ENCODE assay signal across 8 mouse cellular contexts in genomic region chr13:8995159-8995989, GRCm38 (mm10). TPM values are rescaled to one million over a fixed set of nuclear protein-coding genes. Genes with fewer than 3 reads are reported as not detected.
DNase-seq lines count a peak whose midpoint lies in the region; ATAC-seq lines count a peak whose summit lies in the region.

No protein-coding gene starts in this region.

- peak; percentile 32 for ATAC-seq in heart, embryonic 15.5 days (replicated peaks; ENCODE audit: insufficient number of reproducible peaks, insufficient read depth, low FRiP score, low read depth)
- ATAC-seq in CD4-positive, CD25-positive, alpha-beta regulatory T cell, adult 4 months: peak; percentile 27
- peak; percentile 84; the same call in 1 of the 2 replicates for ATAC-seq in hindbrain, embryonic 13.5 days (ENCODE audit: low FRiP score)

- H3K4me1 ChIP-seq in heart, embryonic 15.5 days (replicated peaks): peaks cover 16% of the 10 kb centered on the region
- H3K4me1 ChIP-seq in hindbrain, embryonic 13.5 days (replicated peaks): peaks cover 15% of the 10 kb centered on the region

- H3K9ac ChIP-seq in heart, embryonic 15.5 days: peak overlapping the region; percentile 97
- H3K9ac ChIP-seq in hindbrain, embryonic 13.5 days: peak overlapping the region; percentile 89

- peak overlapping the region; percentile 77 for H3K4me2 ChIP-seq in heart, embryonic 15.5 days
- H3K4me2 ChIP-seq in hindbrain, embryonic 13.5 days: peak overlapping the region; percentile 90

- WGBS in heart, embryonic 15.5 days: 3% methylated on average over 33 of the region's 33 CpGs
- WGBS in hindbrain, embryonic 13.5 days: 4% methylated on average over 33 of the region's 33 CpGs

- H3K4me3 ChIP-seq in heart, embryonic 15.5 days: peak overlapping the region; percentile 84
- H3K4me3 ChIP-seq in hindbrain, embryonic 13.5 days: peak overlapping the region; percentile 98

- no peaks in the 10 kb centered on the region for H3K27me3 ChIP-seq in heart, embryonic 15.5 days
- no peaks in the 10 kb centered on the region for H3K27me3 ChIP-seq in hindbrain, embryonic 13.5 days

- H3K27ac ChIP-seq in heart, embryonic 15.5 days: peak overlapping the region; percentile 68
- peak overlapping the region; percentile 79 for H3K27ac ChIP-seq in hindbrain, embryonic 13.5 days

- intact Hi-C loops in heart, postnatal 14 days (cut with DNase I): loop anchor here (5.0 to 10.0 kb wide), 2 partner anchors 97 to 111 kb away; partner anchors contain the start of genes Idi1 and Larp4b

- H3K9me3 ChIP-seq in heart, embryonic 15.5 days (replicated peaks): no peaks in the 10 kb centered on the region
- no peaks in the 10 kb centered on the region for H3K9me3 ChIP-seq in hindbrain, embryonic 13.5 days

- H3K36me3 ChIP-seq in heart, embryonic 15.5 days: peaks cover 9% of the 10 kb centered on the region; the same call in 1 of the 2 replicates
- H3K36me3 ChIP-seq in hindbrain, embryonic 13.5 days: peaks cover 13% of the 10 kb centered on the region

- no peak for DNase-seq in heart, postnatal 14 days
- peak; percentile 46 for DNase-seq in c-Kit-positive CD71-negative TER-119-negative erythroid progenitor cells, embryonic 14.5 days (ENCODE audit: low read depth)
- DNase-seq in lung, postnatal 36 days: peak; percentile 22
- DNase-seq in telencephalon, adult 2 months (ENCODE audit: low read depth, low spot score): peak; percentile 22
- DNase-seq in right cerebral cortex, adult 2 months (ENCODE audit: low spot score in 2 of 2): no peak

RNA-seq across cellular contexts. Expression of gene Gtpbp4, which starts 0.5 kb away (rescaled TPM):
- 43.2 and 49.9 TPM in 2 replicates for polyA plus RNA-seq in heart, embryonic 15.5 days (2015; fragmentation: Nextera tagmentation; extraction: Ambion mirVana)
- 10 to 100 TPM; 31.7 to 33.9 TPM for total RNA-seq in heart, postnatal 14 days (2021)
- polyA plus RNA-seq in CD4-positive, CD25-positive, alpha-beta regulatory T cell, adult 4 months (2017; shearing (Covaris generic)): 10 to 100 TPM; 77.4 to 90.5 TPM
- 72.9 and 83.8 TPM in 2 replicates for polyA plus RNA-seq in hindbrain, embryonic 13.5 days (2015; fragmentation: Nextera tagmentation; extraction: Ambion mirVana)

RNA-seq across cellular contexts. Expression of gene Idi2, which starts 42.7 kb away (rescaled TPM):
- not detected in 2 replicates for polyA plus RNA-seq in heart, embryonic 15.5 days (2015; fragmentation: Nextera tagmentation; extraction: Ambion mirVana)
- not detected for total RNA-seq in heart, postnatal 14 days (2021)
- not detected for polyA plus RNA-seq in CD4-positive, CD25-positive, alpha-beta regulatory T cell, adult 4 months (2017; shearing (Covaris generic))
- 0.12 TPM in 1 of 2 replicates, not detected in the other for polyA plus RNA-seq in hindbrain, embryonic 13.5 days (2015; fragmentation: Nextera tagmentation; extraction: Ambion mirVana)

RNA-seq across cellular contexts. Expression of gene Gm9745, which starts 47.3 kb away (rescaled TPM):
- not detected in 2 replicates for polyA plus RNA-seq in heart, embryonic 15.5 days (2015; fragmentation: Nextera tagmentation; extraction: Ambion mirVana)
- total RNA-seq in heart, postnatal 14 days (2021): not detected
- not detected for polyA plus RNA-seq in CD4-positive, CD25-positive, alpha-beta regulatory T cell, adult 4 months (2017; shearing (Covaris generic))
- polyA plus RNA-seq in hindbrain, embryonic 13.5 days (2015; fragmentation: Nextera tagmentation; extraction: Ambion mirVana): not detected in 2 replicates

Comparison
In these comparisons a context has a peak if more than half of its experiments do, and no peak if none do; other contexts are left out.
1. ATAC-seq: peak in every context shown above with its lines; median percentile 84 in hindbrain, embryonic 13.5 days; 32 in heart, embryonic 15.5 days; 27 in CD4-positive, CD25-positive, alpha-beta regulatory T cell, adult 4 months.
2. DNase-seq: peak in c-Kit-positive CD71-negative TER-119-negative erythroid progenitor cells, embryonic 14.5 days (single experiment), lung, postnatal 36 days (single experiment) and telencephalon, adult 2 months (single experiment); none in heart, postnatal 14 days (0 of 2) and right cerebral cortex, adult 2 months (0 of 2).